Mouse (Mus musculus): Measurements from ENCODE around the gene Xpa. TPM values are rescaled to one million over a fixed set of nuclear protein-coding genes. Genes with fewer than 3 reads are reported as not detected.

The Xpa gene
- polyA plus RNA-seq, 1 experiment from 2014 or later, result 29.0 TPM

GRCm38 (mm10) chr4:46120767-46121166, 75.3 kb downstream of the Xpa start:
- no peak overlapping the region for H3K27ac ChIP-seq (ENCODE audit: low read depth, low read length)
- H3K4me1 ChIP-seq (replicated peaks; ENCODE audit: control insufficient read depth, insufficient read depth, low read length), result no peaks in the 10 kb centered on the region
- H3K4me2 ChIP-seq (replicated peaks; ENCODE audit: low read depth), result no peak overlapping the region
- H3K9ac ChIP-seq (ENCODE audit: low read depth, low read length), result no peak overlapping the region
- H3K9me3 ChIP-seq (ENCODE audit: control insufficient read depth), result no peaks in the 10 kb centered on the region
- H3K36me3 ChIP-seq (ENCODE audit: control insufficient read depth, insufficient read depth), result peaks cover 80% of the 10 kb centered on the region
- WGBS, result 88% methylated on average over 3 of the region's 3 CpGs
- no peak for ATAC-seq
- H3K4me3 ChIP-seq (ENCODE audit: low read depth, low read length), result no peak overlapping the region
- TF ChIP-seq CTCF (IDR thresholded peaks at IDR 0.05; ENCODE audit: low read depth), result no peak
- H3K27me3 ChIP-seq (replicated peaks; ENCODE audit: control insufficient read depth, insufficient read depth, low read length), result no peaks in the 10 kb centered on the region

- Histone ChIP-seq H3K27ac (ENCODE audit: low read depth, low read length) (no peak overlapping the region), H3K9me3 (ENCODE audit: control insufficient read depth) (no peaks in the 10 kb centered on the region), H3K27me3 (replicated peaks; ENCODE audit: control insufficient read depth, insufficient read depth, low read length) (no peaks in the 10 kb centered on the region), H3K4me1 (replicated peaks; ENCODE audit: control insufficient read depth, insufficient read depth, low read length) (no peaks in the 10 kb centered on the region), H3K4me2 (replicated peaks; ENCODE audit: low read depth) (no peak overlapping the region), H3K36me3 (ENCODE audit: control insufficient read depth, insufficient read depth) (peaks cover 70% of the 10 kb centered on the region), H3K9ac (ENCODE audit: low read depth, low read length) (no peak overlapping the region), H3K4me3 (ENCODE audit: low read depth, low read length) (no peak overlapping the region)
- no peak for ATAC-seq
- peak; percentile 5; the same call in 1 of the 2 replicates for TF ChIP-seq CTCF (IDR thresholded peaks at IDR 0.05; ENCODE audit: low read depth)
- WGBS, result 94% methylated on average over 14 of the region's 14 CpGs
These were observed 76.5 kb downstream of the Xpa start for GRCm38 (mm10) chr4:46119514-46120094.

GRCm38 (mm10) chr4:46117536-46117935, 78.6 kb downstream of the Xpa start:
- Histone ChIP-seq H3K36me3 (ENCODE audit: control insufficient read depth, insufficient read depth) (peaks cover 67% of the 10 kb centered on the region), H3K4me2 (replicated peaks; ENCODE audit: low read depth) (no peak overlapping the region), H3K4me1 (replicated peaks; ENCODE audit: control insufficient read depth, insufficient read depth, low read length) (no peaks in the 10 kb centered on the region), H3K27ac (ENCODE audit: low read depth, low read length) (no peak overlapping the region), H3K9me3 (ENCODE audit: control insufficient read depth) (no peaks in the 10 kb centered on the region), H3K4me3 (ENCODE audit: low read depth, low read length) (no peak overlapping the region), H3K27me3 (replicated peaks; ENCODE audit: control insufficient read depth, insufficient read depth, low read length) (no peaks in the 10 kb centered on the region), H3K9ac (ENCODE audit: low read depth, low read length) (no peak overlapping the region)
- WGBS, result 92% methylated on average over 4 of the region's 4 CpGs
- TF ChIP-seq CTCF (IDR thresholded peaks at IDR 0.05; ENCODE audit: low read depth), result no peak
- no peak for ATAC-seq

- Histone ChIP-seq H3K9me3 (ENCODE audit: control insufficient read depth) (no peaks in the 10 kb centered on the region), H3K9ac (ENCODE audit: low read depth, low read length) (no peak overlapping the region), H3K4me2 (replicated peaks; ENCODE audit: low read depth) (no peak overlapping the region), H3K4me3 (ENCODE audit: low read depth, low read length) (no peak overlapping the region), H3K27me3 (replicated peaks; ENCODE audit: control insufficient read depth, insufficient read depth, low read length) (no peaks in the 10 kb centered on the region), H3K4me1 (replicated peaks; ENCODE audit: control insufficient read depth, insufficient read depth, low read length) (no peaks in the 10 kb centered on the region), H3K36me3 (ENCODE audit: control insufficient read depth, insufficient read depth) (peaks cover 67% of the 10 kb centered on the region), H3K27ac (ENCODE audit: low read depth, low read length) (no peak overlapping the region)
- WGBS, result 84% methylated on average over 10 of the region's 10 CpGs
- ATAC-seq, result no peak
- TF ChIP-seq CTCF (IDR thresholded peaks at IDR 0.05; ENCODE audit: low read depth), result no peak
These were observed 79.5 kb downstream of the Xpa start for GRCm38 (mm10) chr4:46116544-46117175.

- no peak for ATAC-seq
These were observed 80.8 kb downstream of the Xpa start for GRCm38 (mm10) chr4:46115308-46115707.

GRCm38 (mm10) chr4:46111361-46111760, 84.8 kb downstream of the Xpa start:
- no peak overlapping the region for H3K4me2 ChIP-seq (replicated peaks; ENCODE audit: low read depth)
- no peak for ATAC-seq
- WGBS, result 60% methylated on average over 3 of the region's 3 CpGs

More at GRCm38 (mm10) chr4:46115308-46115707, 80.8 kb downstream of the Xpa start:
- no peaks in the 10 kb centered on the region for H3K9me3 ChIP-seq (ENCODE audit: control insufficient read depth)
- no peak overlapping the region for H3K4me3 ChIP-seq (ENCODE audit: low read depth, low read length)
- TF ChIP-seq CTCF (IDR thresholded peaks at IDR 0.05; ENCODE audit: low read depth), result peak; percentile 18; the same call in 1 of the 2 replicates
- H3K27ac ChIP-seq (ENCODE audit: low read depth, low read length), result no peak overlapping the region
- H3K4me2 ChIP-seq (replicated peaks; ENCODE audit: low read depth), result no peak overlapping the region
- H3K4me1 ChIP-seq (replicated peaks; ENCODE audit: control insufficient read depth, insufficient read depth, low read length), result no peaks in the 10 kb centered on the region
- peaks cover 63% of the 10 kb centered on the region for H3K36me3 ChIP-seq (ENCODE audit: control insufficient read depth, insufficient read depth)
- 79% methylated on average over 1 of the region's 1 CpGs for WGBS
- no peak overlapping the region for H3K9ac ChIP-seq (ENCODE audit: low read depth, low read length)
- no peaks in the 10 kb centered on the region for H3K27me3 ChIP-seq (replicated peaks; ENCODE audit: control insufficient read depth, insufficient read depth, low read length)

More at GRCm38 (mm10) chr4:46111361-46111760, 84.8 kb downstream of the Xpa start:
- Histone ChIP-seq H3K4me1 (replicated peaks; ENCODE audit: control insufficient read depth, insufficient read depth, low read length) (no peaks in the 10 kb centered on the region), H3K27me3 (replicated peaks; ENCODE audit: control insufficient read depth, insufficient read depth, low read length) (no peaks in the 10 kb centered on the region), H3K27ac (ENCODE audit: low read depth, low read length) (no peak overlapping the region), H3K4me3 (ENCODE audit: low read depth, low read length) (no peak overlapping the region), H3K9me3 (ENCODE audit: control insufficient read depth) (no peaks in the 10 kb centered on the region), H3K36me3 (ENCODE audit: control insufficient read depth, insufficient read depth) (peaks cover 24% of the 10 kb centered on the region; the same call in 1 of the 2 replicates), H3K9ac (ENCODE audit: low read depth, low read length) (no peak overlapping the region)
- no peak for TF ChIP-seq CTCF (IDR thresholded peaks at IDR 0.05; ENCODE audit: low read depth)

All from intestine, postnatal 0 days (tissue).